Mouse (Mus musculus) CD4-positive, CD25-positive, alpha-beta regulatory T cell, adult 2 months (primary cell): Measurements from ENCODE around the gene Stoml3.

Experiments used
- DNase-seq: peaks from one replicate; pipeline ENCODE4 v3.0.0-alpha.2; 2012; ENCODE audit warnings: low read depth, low spot score

The Stoml3 gene

DNA sequence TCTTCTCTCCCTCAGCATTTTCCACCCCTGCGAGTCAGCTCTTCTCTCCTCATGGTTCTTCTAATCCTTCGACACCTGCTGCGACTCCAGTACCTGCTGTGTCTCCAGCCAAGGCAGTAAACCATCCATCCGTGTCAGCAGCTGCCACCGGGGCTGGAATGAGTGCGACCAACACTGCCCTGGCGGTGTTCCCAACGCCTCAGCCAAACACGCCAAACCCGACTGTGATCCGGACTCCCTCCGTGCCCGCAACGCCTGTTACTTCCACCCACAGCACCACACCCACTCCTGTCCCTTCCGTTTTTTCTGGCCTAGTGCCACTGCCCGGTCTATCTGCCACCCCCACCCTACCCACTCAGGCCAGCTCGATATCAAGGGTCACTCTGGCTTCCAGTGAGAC is 11.0 kb upstream of the Stoml3 start:
- no peak for DNase-seq

GRCm38 (mm10) chr3:53478419-53479046 is 9.9 kb upstream of the Stoml3 start:
- DNase-seq: no peak

- DNase-seq: no peak
Observed at GRCm38 (mm10) chr3:53483414-53484059, 4.9 kb upstream of the Stoml3 start.

GRCm38 (mm10) chr3:53486561-53486960 is 1.9 kb upstream of the Stoml3 start:
- no peak for DNase-seq

GRCm38 (mm10) chr3:53486996-53487576 is 1.4 kb upstream of the Stoml3 start:
- DNase-seq: no peak

- no peak for DNase-seq
Observed at GRCm38 (mm10) chr3:53498351-53498905, 10.0 kb downstream of the Stoml3 start.

- DNase-seq: peak; percentile 27
Observed at GRCm38 (mm10) chr3:53502428-53502827, 14.0 kb downstream of the Stoml3 start.

- DNase-seq: no peak
Observed at GRCm38 (mm10) chr3:53513096-53513495, 24.6 kb downstream of the Stoml3 start.

- DNase-seq: no peak
Observed at GRCm38 (mm10) chr3:53514221-53515065, 26.0 kb downstream of the Stoml3 start.

GRCm38 (mm10) chr3:53522794-53523193 is 34.3 kb downstream of the Stoml3 start:
- no peak for DNase-seq

DNA sequence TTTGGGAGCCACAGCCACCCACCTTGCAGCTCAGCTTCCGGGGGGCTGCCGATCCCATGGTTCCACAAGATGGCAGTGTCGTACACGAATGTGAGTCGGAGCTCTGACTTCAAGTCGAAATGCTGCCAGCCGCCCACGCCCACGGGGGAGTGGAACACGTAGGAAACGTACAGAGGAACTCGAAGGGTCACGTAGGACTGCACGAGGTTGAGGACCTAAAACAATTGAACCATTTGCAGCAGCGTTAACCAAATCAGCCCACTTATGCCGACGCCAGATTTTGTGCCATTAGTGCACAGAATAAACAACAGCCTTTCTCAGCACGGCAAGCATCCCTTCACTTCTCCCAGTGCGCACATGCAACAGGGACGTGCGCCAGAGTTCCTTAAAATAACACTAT is 37.3 kb downstream of the Stoml3 start:
- DNase-seq: peak; percentile 61

- DNase-seq: no peak
Observed at GRCm38 (mm10) chr3:53530305-53530704, 41.9 kb downstream of the Stoml3 start.

GRCm38 (mm10) chr3:53532091-53532490 is 43.6 kb downstream of the Stoml3 start:
- no peak for DNase-seq

DNA sequence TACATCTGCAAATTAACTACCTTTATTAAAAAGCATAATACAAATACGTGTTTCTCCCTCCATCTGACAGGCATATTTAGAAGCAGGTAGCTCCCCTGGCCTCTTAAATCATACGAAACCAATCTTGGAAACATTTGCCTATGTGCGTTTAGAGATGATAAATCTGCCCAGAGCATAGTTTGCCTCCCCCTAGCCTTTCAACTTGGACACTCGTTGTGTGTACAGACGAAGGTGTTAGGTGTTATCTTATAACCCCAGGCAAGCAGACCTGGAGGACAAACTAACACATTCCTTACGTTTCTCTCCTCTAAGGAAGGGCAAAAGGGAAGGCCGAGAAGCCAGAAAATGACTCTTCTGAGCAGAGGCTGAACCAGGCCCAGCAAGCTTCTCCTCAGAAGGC is 64.2 kb downstream of the Stoml3 start:
- no peak for DNase-seq

- no peak for DNase-seq
Observed at GRCm38 (mm10) chr3:53555031-53555952, 66.8 kb downstream of the Stoml3 start.

GRCm38 (mm10) chr3:53557388-53558214 is 69.1 kb downstream of the Stoml3 start:
- DNase-seq: no peak
